Mouse (Mus musculus) ovary, adult 10 weeks (tissue): ENCODE data around the gene Appl2. TPM values are rescaled to one million over a fixed set of nuclear protein-coding genes. Genes with fewer than 3 reads are reported as not detected.

Source experiments
- polyA plus RNA-seq: library from polyadenylated mRNA; stranded (reverse); fragments of 350-450 nt; fragmentation: Illumina TruSeq; extraction: RNeasy Lipid Tissue Mini Kit (QIAGEN cat#74804); gene quantifications from one replicate; pipeline ENCODE4 v1.2.3, GENCODE M21; 2014

Gene Appl2
- polyA plus RNA-seq: 110 TPM

DNA sequence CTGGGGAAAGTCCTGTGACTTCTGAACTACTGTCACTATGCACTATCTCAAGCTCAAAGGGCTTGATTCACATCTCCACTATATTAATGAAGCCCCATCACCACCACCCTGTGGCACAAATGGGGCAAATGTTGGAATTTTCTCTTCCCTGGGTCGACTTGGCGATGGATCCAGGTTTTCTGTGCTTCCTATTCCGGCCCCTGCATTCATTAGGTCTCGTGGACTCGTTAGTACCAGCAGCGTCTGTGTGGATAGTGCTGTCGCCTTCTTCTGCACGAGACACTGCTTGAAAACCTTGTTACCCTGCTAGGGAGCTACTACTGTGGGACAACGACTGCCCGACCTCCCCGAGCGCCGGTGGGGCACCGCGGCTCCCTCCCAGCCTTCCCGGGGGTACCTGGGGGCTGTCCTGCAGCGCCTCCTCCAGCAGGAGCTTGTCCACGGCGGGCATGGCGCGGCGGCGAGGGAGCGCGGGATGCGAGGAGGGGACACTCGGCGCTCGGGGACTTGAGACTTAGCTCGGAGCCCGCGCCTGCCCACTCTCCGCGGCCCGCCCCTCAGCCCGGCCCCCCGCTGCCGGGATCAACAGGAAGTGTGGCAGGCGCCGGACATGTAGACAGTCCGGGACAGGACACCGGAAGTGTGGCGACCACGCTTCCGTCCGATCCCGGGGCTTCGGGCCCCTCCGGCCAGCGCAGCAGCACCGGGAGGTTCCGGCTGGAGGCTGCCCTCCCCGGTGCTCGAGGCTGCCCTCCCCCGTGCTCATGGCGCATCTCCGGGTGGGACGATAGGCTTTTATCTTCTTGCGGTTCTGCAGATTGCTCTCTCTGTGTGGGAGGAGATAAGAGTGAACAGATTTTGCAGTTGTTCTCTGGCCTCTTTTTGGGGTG, at the start of gene Appl2:
Gene Appl2 (minus strand): TSS at position 608 of the 890 bp plus-strand sequence.

Other genes starting within 250 kb of the Appl2 start
- gene Aldh1l2, start 114.6 kb downstream of the Appl2 start, polyA plus RNA-seq: 1.3 TPM
- 101 TPM for gene Washc4, start 105.0 kb downstream of the Appl2 start, polyA plus RNA-seq
- gene 1500009L16Rik, start 74.1 kb upstream of the Appl2 start, polyA plus RNA-seq: 15.3 TPM